Mouse (Mus musculus) kidney, adult 8-10 months (tissue): ENCODE results near the gene Rbm5.
A peak's percentile ranks its signal among the peaks of the same experiment; 100 is the strongest.

Experiments used
- DNase-seq, 2 experiments: peaks; one replicate each; pipeline ENCODE4 v3.0.0; 2022

Rbm5 gene

DNA sequence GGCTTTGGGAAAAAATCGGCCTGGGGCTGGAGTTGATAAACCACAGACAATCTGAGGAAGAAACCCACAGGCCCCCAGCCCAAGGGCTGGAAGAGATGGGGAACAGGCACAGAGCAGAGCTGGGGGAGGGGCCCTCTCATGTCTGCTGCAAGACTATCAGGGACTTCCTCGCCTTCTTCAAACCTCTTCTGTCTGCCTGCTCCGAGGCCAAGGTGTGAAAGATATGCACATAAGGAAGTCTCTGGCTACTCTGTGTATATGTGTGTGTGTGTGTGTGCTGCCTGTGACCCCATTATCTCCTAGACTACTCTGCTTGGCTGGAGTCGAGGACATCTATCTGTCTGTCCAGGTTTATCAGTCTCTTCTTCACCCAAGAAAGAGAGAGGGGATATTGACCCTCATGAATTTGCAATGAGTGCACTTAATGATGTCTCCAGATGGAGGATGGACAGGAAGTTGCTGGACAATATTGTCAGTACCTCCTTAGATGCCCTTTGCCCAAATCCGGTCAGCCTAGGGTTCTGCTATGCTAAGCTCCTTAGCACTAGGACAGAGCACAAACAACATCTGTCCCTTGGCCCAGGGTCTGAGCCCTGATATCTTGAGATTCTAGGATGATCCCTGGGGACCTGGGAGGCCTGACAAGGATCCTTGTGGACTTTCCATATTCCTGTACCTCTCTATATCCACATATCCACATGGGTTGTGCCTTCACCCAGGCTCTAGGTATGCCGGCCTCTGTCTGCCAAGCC is 41.7 kb downstream of the Rbm5 start:
- DNase-seq, result no peak

DNA sequence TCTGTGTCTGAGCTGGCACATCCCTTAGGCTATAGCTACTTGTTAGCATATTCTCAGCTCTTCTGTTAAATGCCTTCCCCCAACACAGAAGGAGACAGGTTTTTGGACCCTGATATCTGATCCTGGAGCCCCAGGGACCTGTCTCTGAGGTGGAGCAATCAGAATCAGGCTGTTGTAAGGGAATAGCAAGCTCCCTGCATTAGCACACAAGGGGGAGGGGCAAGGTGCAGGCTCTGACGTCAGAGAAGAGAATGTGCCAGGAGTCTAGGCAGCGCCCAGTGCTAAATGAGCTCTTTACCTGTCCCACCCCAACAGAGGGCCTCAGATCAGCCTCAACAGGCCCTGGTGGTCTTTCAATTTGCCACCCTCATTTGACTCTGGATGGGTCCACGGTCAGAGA is 43.8 kb downstream of the Rbm5 start:
- DNase-seq, result no peak

DNA sequence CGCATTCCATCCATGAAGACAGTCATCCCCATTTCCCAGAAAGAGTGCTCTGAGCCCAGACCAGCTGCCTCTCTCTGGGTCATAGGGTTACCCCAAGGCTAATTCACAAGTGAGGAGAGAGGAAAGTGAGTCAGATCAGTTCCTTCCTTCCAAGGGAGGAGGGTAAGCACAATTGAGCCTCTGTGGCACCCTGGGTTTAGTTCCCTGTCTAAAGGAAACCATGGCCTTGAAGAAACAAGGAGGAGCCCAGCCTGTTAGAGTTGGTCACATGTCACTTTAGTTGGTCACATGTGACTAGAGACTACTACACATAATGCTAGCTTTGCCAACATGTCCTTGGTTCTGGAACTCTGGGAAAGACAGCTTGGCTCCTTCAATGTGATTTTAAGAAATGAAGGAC is 46.0 kb downstream of the Rbm5 start:
- no peak for DNase-seq

GRCm38 (mm10) chr9:107723794-107724531 is 46.8 kb downstream of the Rbm5 start:
- DNase-seq, result peak; percentile 70 to 81

DNA sequence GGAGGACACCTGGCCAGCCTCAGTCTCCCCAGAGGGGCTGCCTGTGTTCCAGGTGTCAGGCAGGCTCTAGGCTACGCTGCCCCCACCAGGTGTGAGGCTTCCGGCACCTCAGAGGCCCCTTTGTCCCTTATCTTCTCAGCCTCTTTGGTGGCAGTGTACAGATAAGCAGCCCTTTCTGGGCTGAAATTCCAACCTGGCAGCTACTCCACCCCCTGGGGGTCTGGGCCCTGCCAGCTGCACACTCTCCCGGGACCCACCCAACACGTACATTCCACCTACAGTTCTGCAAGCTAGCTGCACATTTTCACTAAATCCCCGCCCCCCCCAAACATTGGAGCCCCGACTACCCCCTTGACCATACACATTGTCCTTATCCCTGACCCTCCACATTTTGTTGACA is 47.5 kb downstream of the Rbm5 start:
- DNase-seq, result no peak

DNA sequence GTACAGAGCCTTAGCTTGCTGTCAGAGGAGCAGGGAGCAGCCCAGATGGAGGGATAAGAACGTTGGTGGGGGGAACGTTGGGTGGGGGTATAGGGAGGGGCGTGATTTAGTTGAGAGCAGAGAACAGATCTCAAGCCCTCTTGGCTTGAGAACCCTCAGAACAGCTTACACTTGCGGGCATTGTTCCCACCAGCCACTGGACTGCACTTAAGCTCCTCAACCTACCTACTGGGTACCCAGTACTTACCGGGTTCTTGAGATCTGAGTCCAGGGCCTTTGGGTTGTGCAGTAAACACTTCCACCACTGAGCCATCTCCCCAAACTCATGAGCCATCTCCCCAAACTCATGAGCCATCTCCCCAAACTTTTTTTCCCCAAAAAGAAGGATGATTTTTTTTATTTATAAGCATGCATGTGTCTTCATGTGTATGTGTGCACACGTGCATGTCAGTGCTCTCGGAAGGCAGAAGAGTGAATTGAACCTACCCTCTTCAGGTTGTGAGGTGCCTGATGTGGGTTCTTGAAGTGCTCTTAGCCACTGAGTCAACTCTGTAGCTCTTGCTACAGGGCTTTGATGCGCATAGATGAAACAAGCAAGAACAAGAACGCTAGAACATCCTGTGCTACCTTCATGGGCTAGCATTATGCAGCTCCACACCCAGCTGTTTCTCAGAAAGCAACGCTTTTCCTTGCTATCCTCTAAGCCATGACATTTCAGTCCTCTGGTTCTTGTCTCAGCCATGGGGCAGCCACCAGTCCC is 51.8 kb downstream of the Rbm5 start:
- no peak for DNase-seq

- DNase-seq, result no peak
These were observed 53.8 kb downstream of the Rbm5 start for GRCm38 (mm10) chr9:107716951-107717350.

GRCm38 (mm10) chr9:107715632-107716031 is 55.2 kb downstream of the Rbm5 start:
- DNase-seq, result no peak

DNA sequence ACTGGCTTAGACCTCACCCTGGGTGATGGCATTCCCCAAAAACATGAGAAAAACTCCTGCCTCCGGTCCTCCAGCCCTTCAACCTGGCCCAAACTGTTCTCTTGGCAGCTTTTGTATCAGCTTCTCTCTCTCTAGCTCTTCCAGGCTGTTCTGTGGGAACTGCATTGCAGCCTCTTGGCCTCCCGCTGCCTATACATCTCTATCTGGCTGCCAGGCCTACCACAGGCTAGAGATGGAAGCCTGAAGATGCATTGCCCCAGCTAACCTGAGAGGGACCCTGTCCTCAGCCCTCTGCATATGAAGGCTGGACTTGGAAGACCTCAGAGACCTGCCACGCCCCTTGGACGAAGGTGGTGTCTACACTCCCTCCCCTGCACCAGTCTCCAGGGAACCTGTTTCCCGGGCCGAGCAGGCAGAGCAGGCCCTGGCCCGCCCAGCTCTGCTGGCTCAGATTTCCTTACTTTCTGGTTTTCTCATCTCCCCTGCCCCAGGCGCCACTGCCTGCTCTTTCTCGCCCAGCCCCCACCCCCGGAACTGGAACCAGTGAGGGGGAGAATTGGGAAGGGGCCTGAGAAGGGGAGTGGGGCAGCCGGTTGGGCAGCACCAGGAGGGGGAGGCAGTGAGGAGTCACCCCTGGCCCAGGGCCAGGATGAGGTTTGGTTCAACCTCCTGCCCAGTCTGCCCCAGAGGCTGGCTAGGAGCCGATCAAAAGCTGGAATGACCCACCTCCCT is 56.4 kb downstream of the Rbm5 start:
- DNase-seq, result peak; percentile 53 to 58

- peak; percentile 81 to 85 for DNase-seq
These were observed 60.9 kb downstream of the Rbm5 start, which contains the start of gene Sema3f for GRCm38 (mm10) chr9:107709697-107710483. Sema3f (minus strand) TSS chr9:107710475.

DNA sequence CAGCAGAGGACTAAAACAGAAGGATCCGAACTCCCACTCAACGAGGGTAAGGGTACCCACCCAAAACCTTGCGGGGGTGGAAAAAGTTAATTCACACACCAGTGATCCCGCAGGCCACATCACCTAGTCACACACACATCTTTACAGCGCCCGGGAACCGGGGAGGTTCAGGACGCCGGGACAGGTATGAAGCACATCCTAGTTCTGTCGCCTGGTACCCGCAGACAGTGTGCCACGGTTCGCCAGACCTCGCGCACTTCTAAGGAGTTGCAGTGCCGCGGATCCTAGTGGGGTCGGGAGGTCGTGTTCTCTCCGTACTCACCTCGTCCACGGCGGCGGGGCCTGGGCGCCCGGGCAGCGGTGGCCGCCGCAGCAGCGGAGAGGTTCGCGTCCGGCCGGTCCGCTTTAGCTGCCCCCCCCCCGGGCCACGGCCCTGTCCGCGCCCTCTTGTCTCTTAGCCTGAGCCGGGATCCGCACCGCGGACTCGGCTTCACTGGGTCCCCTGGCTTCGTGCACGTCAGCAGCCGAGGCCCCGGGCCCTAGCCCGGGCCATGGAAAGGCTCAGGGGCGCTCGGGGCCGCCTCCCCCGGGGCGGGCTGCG is 61.6 kb downstream of the Rbm5 start:
- no peak for DNase-seq

- no peak for DNase-seq
These were observed 62.2 kb downstream of the Rbm5 start for GRCm38 (mm10) chr9:107708439-107709095.

DNA sequence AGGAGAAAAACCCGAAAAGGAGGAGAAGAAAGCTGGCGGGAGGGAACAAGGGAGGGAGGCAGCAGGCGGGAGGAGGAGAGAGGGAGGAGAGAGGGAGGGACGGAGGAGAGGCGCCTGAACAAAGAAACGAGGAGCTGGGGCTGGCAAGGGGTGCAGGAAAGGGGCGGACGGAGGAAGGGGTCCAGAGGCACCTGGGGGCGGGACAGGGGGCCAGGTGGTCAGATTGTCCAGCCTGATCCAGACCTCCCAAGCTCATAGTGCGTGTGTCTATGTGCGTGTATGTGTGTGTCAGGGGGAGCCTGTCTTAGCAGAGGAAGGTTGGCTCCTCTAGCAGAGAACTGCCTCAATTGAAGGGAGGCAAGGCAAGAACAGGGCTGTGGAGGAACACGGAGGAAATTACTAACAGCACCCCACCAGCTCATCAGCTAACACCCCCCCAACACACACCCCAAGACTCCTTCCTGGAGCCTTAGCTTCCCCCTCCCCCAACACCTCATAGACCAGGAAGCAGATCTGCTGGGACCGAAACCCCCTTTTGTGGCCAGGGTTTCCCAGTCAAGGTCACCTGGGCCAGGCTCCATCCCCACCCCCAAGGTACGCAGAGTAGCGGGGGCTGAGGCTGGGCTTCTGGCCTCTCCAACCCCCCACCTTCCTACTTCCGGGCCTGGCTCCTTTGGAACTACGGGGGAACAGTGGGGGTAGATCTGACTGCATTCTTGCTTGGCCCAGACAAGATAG is 62.9 kb downstream of the Rbm5 start:
- DNase-seq, result no peak

DNA sequence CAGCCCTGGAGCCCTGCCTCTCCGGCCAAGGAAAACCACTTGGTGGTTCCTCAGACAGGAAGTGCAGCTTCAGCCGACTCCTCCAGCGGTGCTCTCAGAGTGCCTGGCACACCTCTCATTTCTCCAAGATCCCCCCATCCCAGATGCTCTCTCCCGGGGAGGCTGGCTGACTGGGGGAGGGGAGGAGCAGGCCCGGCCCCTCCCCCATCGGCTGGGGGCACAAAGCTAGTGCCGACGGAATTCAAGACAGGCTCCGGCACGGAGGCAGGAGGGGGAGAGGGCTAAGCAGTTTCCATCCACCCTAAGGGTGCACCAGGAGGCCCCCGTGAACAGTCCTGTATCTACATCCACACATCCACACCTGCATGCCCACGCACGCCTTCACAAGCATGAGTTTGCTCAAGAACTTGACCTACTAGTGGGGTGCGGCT is 64.0 kb downstream of the Rbm5 start:
- no peak for DNase-seq

DNA sequence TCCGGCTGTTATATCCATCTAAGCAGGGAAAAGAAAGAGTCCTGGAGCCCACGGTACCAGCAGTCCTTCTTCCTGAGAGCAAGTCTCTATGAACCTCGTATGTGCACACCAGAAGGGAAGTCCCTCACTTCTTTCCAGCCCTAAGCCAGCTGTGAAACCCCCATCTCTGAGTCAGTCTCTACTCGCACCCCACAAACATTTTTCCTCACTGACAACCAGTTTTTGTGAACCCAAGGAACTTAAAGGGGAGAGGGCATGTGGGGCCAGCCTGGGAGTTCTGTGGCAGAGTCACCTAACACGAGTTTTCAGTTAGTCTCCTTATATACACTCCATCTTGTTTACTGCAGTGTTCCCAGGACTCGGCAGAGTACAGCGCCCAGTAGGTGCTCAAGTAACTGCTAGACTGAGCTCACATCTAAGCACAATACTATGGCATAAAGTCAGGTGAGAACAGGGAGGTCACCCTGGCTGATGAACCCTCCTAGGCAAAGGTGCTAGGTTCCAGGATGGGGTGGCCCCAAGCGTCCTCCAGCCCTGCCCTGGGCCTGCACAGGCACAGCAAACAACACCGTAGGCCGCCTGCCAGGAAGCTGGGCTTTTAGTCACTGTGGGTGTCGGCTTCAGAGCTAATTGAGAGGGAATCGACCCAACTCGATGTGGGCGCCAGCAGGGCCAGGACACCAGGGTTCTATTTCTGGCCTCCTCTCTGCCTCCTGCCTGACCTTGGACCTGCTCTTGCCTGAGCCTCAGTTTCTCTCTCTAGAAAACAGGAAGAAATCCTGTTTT is 67.3 kb downstream of the Rbm5 start:
- DNase-seq, result no peak

DNA sequence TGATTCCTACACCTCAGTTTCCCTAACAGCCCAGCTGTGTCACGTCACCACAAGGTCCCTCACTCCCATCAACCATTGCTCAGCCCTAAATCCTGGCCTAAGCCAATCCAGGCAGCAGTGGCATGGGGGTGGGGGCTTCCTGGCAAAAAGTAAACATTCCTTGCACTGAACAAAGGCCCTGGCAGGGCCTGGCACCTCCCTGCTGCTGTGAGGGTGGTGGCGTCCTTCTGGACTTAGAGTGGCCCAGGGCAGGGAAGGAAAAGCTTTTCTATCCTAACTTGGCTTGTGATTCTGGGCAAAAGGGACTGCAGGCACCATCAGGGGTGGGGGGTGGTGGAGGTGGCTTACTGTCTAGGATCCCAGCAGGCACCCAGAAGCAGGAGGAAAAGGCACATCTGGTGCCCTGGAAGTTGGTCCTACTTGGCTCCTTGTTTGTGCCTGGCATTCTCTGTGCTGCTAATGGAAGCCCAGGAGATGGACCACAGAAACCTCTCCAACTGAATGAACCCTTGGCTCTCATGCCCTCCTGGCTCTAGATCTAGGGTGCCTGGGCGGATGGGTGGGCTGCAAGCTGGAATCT is 68.1 kb downstream of the Rbm5 start:
- no peak for DNase-seq

- peak; percentile 66 to 67 for DNase-seq
These were observed 69.2 kb downstream of the Rbm5 start for GRCm38 (mm10) chr9:107701594-107701993.

- DNase-seq, result no peak
These were observed 70.7 kb downstream of the Rbm5 start for GRCm38 (mm10) chr9:107700114-107700571.
